19 mouse cellular contexts compared by ENCODE assay signal in genomic region chr12:99149193-99149592, GRCm38 (mm10).
"Had no signal": no experiment of that assay in that cellular context is flagged by ENCODE, and none has a peak within 500 bp of the region (broad histone marks: within the 10 kb centered on the region; RNA-seq: fewer than 3 reads in every experiment).

No protein-coding gene starts in this region.

- H3K27me3 ChIP-seq: midbrain, embryonic 13.5 days; midbrain, embryonic 15.5 days; neural tube, embryonic 13.5 days; neural tube, embryonic 15.5 days had no signal

- H3K36me3 ChIP-seq: midbrain, embryonic 13.5 days; midbrain, embryonic 15.5 days; neural tube, embryonic 13.5 days; neural tube, embryonic 15.5 days had no signal

- H3K27ac ChIP-seq: midbrain, embryonic 13.5 days; midbrain, embryonic 15.5 days; neural tube, embryonic 13.5 days; neural tube, embryonic 15.5 days had no signal

- H3K4me3 ChIP-seq: megakaryocyte, embryonic 14.5 days; midbrain, embryonic 13.5 days; midbrain, embryonic 15.5 days; myocyte; neural tube, embryonic 13.5 days; neural tube, embryonic 15.5 days had no signal

- H3K9me3 ChIP-seq: midbrain, embryonic 13.5 days; midbrain, embryonic 15.5 days; neural tube, embryonic 13.5 days; neural tube, embryonic 15.5 days had no signal

- H3K9ac ChIP-seq: lung, embryonic 14.5 days; midbrain, embryonic 13.5 days; midbrain, embryonic 15.5 days; neural tube, embryonic 13.5 days; neural tube, embryonic 15.5 days had no signal

- H3K4me2 ChIP-seq: lung, embryonic 14.5 days; midbrain, embryonic 11.5 days; midbrain, embryonic 13.5 days; midbrain, embryonic 15.5 days; neural tube, embryonic 13.5 days; neural tube, embryonic 15.5 days had no signal

- H3K4me1 ChIP-seq: megakaryocyte, embryonic 14.5 days had no signal

- DNase-seq: lung, adult 18-20 months; lung, embryonic 14.5 days; lung, postnatal 10 days; lung, postnatal 4 days; retina, postnatal 1 day; right cerebral cortex, adult 18-20 months; right cerebral cortex, postnatal 25 days; right cerebral cortex, postnatal 4 days; spleen, adult 18-20 months; thymus, adult 18-20 months; thymus, postnatal 14 days; thymus, postnatal 36 days had no signal

- ATAC-seq: midbrain, embryonic 13.5 days; midbrain, embryonic 15.5 days had no signal
